Mouse (Mus musculus): ENCODE results near the gene Akap13. TPM values are rescaled to one million over a fixed set of nuclear protein-coding genes. Genes with fewer than 3 reads are reported as not detected.

Gene Akap13
- total RNA-seq, 2 experiments from 2014 or later, result 61.0 to 79.5 TPM

GRCm38 (mm10) chr7:75686046-75686826 lies 230.9 kb downstream of the Akap13 start:
- intact Hi-C loops (cut with DNase I), result no loop called here
- DNase-seq (ENCODE audit: low spot score), result no peak

- intact Hi-C loops (cut with DNase I), result no loop called here
- DNase-seq (ENCODE audit: low spot score), result no peak
Measured at GRCm38 (mm10) chr7:75686827-75687164, 231.5 kb downstream of the Akap13 start.

GRCm38 (mm10) chr7:75688144-75688543 lies 232.8 kb downstream of the Akap13 start:
- no peak for DNase-seq (ENCODE audit: low spot score)
- intact Hi-C loops (cut with DNase I), result no loop called here

- DNase-seq (ENCODE audit: low spot score), result no peak
- intact Hi-C loops (cut with DNase I), result no loop called here
Measured at GRCm38 (mm10) chr7:75694777-75695176, 239.4 kb downstream of the Akap13 start.

GRCm38 (mm10) chr7:75699836-75700235 lies 244.5 kb downstream of the Akap13 start:
- intact Hi-C loops (cut with DNase I), result loop anchor here (2.0 to 10.0 kb wide), 2 partner anchors 25 to 325 kb away; no protein-coding TSS in a partner anchor
- DNase-seq (ENCODE audit: low spot score), result no peak

- intact Hi-C loops (cut with DNase I), result loop anchor here (2.0 to 10.0 kb wide), 2 partner anchors 24 to 326 kb away; no protein-coding TSS in a partner anchor
- DNase-seq (ENCODE audit: low spot score), result no peak
Measured at GRCm38 (mm10) chr7:75700771-75701345, 245.5 kb downstream of the Akap13 start.

GRCm38 (mm10) chr7:75701761-75702160 lies 246.4 kb downstream of the Akap13 start:
- intact Hi-C loops (cut with DNase I), result loop anchor here (2.0 to 10.0 kb wide), 2 partner anchors 23 to 327 kb away; no protein-coding TSS in a partner anchor

GRCm38 (mm10) chr7:75702368-75702767 lies 247.0 kb downstream of the Akap13 start:
- no peak for DNase-seq (ENCODE audit: low spot score)
- intact Hi-C loops (cut with DNase I), result loop anchor here (10.0 kb wide), 1 partner anchor 328 kb away; no protein-coding TSS in a partner anchor

More at GRCm38 (mm10) chr7:75701761-75702160, 246.4 kb downstream of the Akap13 start:
- DNase-seq (ENCODE audit: low spot score), result no peak

- DNase-seq (ENCODE audit: low spot score), result no peak
- intact Hi-C loops (cut with DNase I), result loop anchor here (10.0 kb wide), 1 partner anchor 328 kb away; no protein-coding TSS in a partner anchor
Measured at GRCm38 (mm10) chr7:75702966-75703645, 247.8 kb downstream of the Akap13 start.

GRCm38 (mm10) chr7:75704862-75705261 lies 249.5 kb downstream of the Akap13 start:
- no peak for DNase-seq (ENCODE audit: low spot score)
- intact Hi-C loops (cut with DNase I), result loop anchor here (10.0 kb wide), 1 partner anchor 330 kb away; no protein-coding TSS in a partner anchor

GRCm38 (mm10) chr7:75709936-75710335 lies 254.6 kb downstream of the Akap13 start:
- DNase-seq (ENCODE audit: low spot score), result no peak
- intact Hi-C loops (cut with DNase I), result loop anchor here (10.0 kb wide), 1 partner anchor 335 kb away; no protein-coding TSS in a partner anchor

GRCm38 (mm10) chr7:75710920-75711319 lies 255.6 kb downstream of the Akap13 start:
- intact Hi-C loops (cut with DNase I), result no loop called here
- no peak for DNase-seq (ENCODE audit: low spot score)

- intact Hi-C loops (cut with DNase I), result no loop called here
- no peak for DNase-seq (ENCODE audit: low spot score)
Measured at GRCm38 (mm10) chr7:75711436-75711835, 256.1 kb downstream of the Akap13 start.

GRCm38 (mm10) chr7:75712808-75713207 lies 257.5 kb downstream of the Akap13 start:
- DNase-seq (ENCODE audit: low spot score), result no peak
- intact Hi-C loops (cut with DNase I), result no loop called here

GRCm38 (mm10) chr7:75713959-75714358 lies 258.6 kb downstream of the Akap13 start:
- intact Hi-C loops (cut with DNase I), result no loop called here
- DNase-seq (ENCODE audit: low spot score), result no peak

- intact Hi-C loops (cut with DNase I), result loop anchor here (5.0 kb wide), 1 partner anchor 138 kb away; no protein-coding TSS in a partner anchor
- no peak for DNase-seq (ENCODE audit: low spot score)
Measured at GRCm38 (mm10) chr7:75715026-75715425, 259.7 kb downstream of the Akap13 start.

- intact Hi-C loops (cut with DNase I), result loop anchor here (2.0 to 5.0 kb wide), 2 partner anchors 73 to 139 kb away; no protein-coding TSS in a partner anchor
- peak; percentile 65 for DNase-seq (ENCODE audit: low spot score)
Measured at GRCm38 (mm10) chr7:75715939-75716338, 260.6 kb downstream of the Akap13 start.

- intact Hi-C loops (cut with DNase I), result loop anchor here (2.0 to 5.0 kb wide), 2 partner anchors 75 to 140 kb away; no protein-coding TSS in a partner anchor
- no peak for DNase-seq (ENCODE audit: low spot score)
Measured at GRCm38 (mm10) chr7:75717349-75717748, 262.0 kb downstream of the Akap13 start.

GRCm38 (mm10) chr7:75721302-75721701 lies 266.0 kb downstream of the Akap13 start:
- intact Hi-C loops (cut with DNase I), result no loop called here
- no peak for DNase-seq (ENCODE audit: low spot score)

GRCm38 (mm10) chr7:75724012-75724411 lies 268.7 kb downstream of the Akap13 start:
- intact Hi-C loops (cut with DNase I), result loop anchor here (2.0 kb wide), 1 partner anchor 23 kb away; no protein-coding TSS in a partner anchor
- no peak for DNase-seq (ENCODE audit: low spot score)
